Mouse (Mus musculus): Measurements from ENCODE around the gene Dnase2b.

DNA sequence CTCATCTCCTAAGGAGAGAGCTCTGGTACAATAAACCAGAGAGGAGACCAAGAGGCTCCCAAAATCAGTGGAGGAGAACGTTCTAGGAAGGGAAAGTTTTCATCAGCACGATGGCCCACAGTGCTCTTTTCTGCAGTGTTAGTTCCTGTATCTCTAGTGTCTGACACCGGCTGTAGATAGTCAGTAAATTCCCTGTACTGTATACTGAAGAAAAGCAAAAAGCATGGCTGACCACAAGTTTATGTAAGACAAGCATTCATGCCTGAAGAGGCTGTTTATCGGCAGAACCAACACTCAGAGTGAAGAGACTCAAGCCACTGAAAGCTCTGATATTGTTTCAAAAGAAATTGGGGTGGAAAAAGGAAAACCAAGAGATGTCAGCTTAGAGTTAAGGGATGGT lies 31.9 kb downstream of the Dnase2b start:
- TF ChIP-seq CTCF (IDR thresholded peaks at IDR 0.05; ENCODE audit: low read depth), result no peak
- TF ChIP-seq EP300 (IDR thresholded peaks at IDR 0.05; ENCODE audit: low read depth), result no peak

Measured in liver, postnatal 0 days (tissue).